Mouse (Mus musculus): ENCODE measurements around the gene Zfp110.

The Zfp110 gene

DNA sequence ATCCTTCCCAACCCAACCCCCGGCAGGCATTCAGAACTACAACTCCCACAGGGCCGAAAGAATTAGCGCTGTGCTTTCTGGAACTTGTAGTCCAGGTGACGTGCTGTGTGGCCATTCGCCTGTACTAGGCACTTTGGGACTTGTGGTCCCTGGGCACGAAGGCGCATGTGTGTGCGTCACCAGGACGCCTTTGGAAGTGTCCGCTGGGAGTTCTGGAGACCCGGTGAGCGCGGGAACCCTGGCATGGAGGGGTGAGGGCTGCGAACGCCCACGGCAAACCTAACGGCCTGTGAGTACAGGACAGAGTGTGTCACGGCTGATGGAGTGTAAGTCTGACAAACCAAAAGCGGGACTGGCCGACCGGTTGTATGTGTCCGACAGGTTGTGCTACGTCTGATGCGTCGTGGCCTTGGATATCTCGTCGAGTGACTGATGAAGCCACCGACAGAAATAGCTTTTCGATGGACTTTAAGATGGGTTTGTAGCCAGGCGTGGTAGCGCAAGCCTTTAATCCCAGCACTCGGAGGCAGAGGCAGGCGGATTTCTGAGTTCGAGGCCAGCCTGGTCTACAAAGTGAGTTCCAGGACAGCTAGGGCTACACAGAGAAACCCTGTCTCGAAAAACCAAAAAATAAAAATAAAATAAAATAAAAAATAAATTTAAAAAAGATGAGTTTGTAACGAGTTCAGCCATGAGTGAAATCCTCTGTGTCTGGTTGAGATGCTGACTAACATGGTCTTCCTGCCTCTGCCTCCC is 63.3 kb downstream of the Zfp110 start, which contains the start of gene Zscan22:
Zscan22 (plus strand) TSS at position 161 of the 756 bp plus-strand sequence.
- peak; percentile 84 to 89 for DNase-seq (ENCODE audit: low spot score in 2 of 2)

Measured in urinary bladder, adult 18-20 months (tissue).